Mouse (Mus musculus): ENCODE measurements around the gene Stard3nl. TPM values are rescaled to one million over a fixed set of nuclear protein-coding genes. Genes with fewer than 3 reads are reported as not detected.

Gene Stard3nl
- polyA plus RNA-seq (2012; rRNA removed) (61.7 and 63.5 TPM in 2 replicates), polyA plus RNA-seq (2014; fragmentation: Nextera tagmentation; extraction: Ambion mirVana) (75.9 and 83.1 TPM in 2 replicates)

GRCm38 (mm10) chr13:19395688-19396354 is at the start of gene Stard3nl:
Stard3nl (minus strand) TSS chr13:19395795.
- H3K4me3 ChIP-seq (replicated peaks; ENCODE audit: low read length): peak within 1 kb of the TSS; percentile 72
- H3K4me2 ChIP-seq (replicated peaks; ENCODE audit: low read depth, low read length, severe bottlenecking): peak within 1 kb of the TSS; percentile 61
- DNase-seq (ENCODE audit: low spot score) (peak; percentile 99), ATAC-seq (ENCODE audit: low FRiP score, low read depth) (peak; percentile 100)
- WGBS: under 1% methylated on average over 37 of the region's 37 CpGs
- H3K9me3 ChIP-seq (ENCODE audit: control insufficient read depth, low read length): no peaks in the 10 kb centered on the region
- H3K36me3 ChIP-seq (ENCODE audit: control insufficient read depth, insufficient read depth, low read length): no peaks in the 10 kb centered on the region
- H3K27me3 ChIP-seq (ENCODE audit: control insufficient read depth, insufficient read depth, low read length): no peaks in the 10 kb centered on the region
- H3K27ac ChIP-seq (replicated peaks; ENCODE audit: low read depth, low read length): peak within 1 kb of the TSS; percentile 90
- peak within 1 kb of the TSS; percentile 82 for H3K9ac ChIP-seq (ENCODE audit: low read depth, low read length, severe bottlenecking)
- 0 out of 2 replicates have a peak, but pooled peaks cover 8% of the 10 kb centered on the region for H3K4me1 ChIP-seq (ENCODE audit: control insufficient read depth, insufficient read depth, low read length)
- peak; percentile 93; the same call in 1 of the 2 replicates for TF ChIP-seq POLR2A (IDR thresholded peaks at IDR 0.05; ENCODE audit: borderline replicate concordance, extremely low read depth, insufficient read depth, insufficient read length)

GRCm38 (mm10) chr13:19438040-19438439 is 42.4 kb upstream of the Stard3nl start:
- Histone ChIP-seq H3K9ac (ENCODE audit: low read depth, low read length, severe bottlenecking) (no peak overlapping the region), H3K4me1 (ENCODE audit: control insufficient read depth, insufficient read depth, low read length) (no peaks in the 10 kb centered on the region), H3K27ac (replicated peaks; ENCODE audit: low read depth, low read length) (no peak overlapping the region), H3K36me3 (ENCODE audit: control insufficient read depth, insufficient read depth, low read length) (no peaks in the 10 kb centered on the region), H3K4me3 (replicated peaks; ENCODE audit: low read length) (no peak overlapping the region), H3K27me3 (ENCODE audit: control insufficient read depth, insufficient read depth, low read length) (no peaks in the 10 kb centered on the region), H3K9me3 (ENCODE audit: control insufficient read depth, low read length) (no peaks in the 10 kb centered on the region), H3K4me2 (replicated peaks; ENCODE audit: low read depth, low read length, severe bottlenecking) (no peak overlapping the region)
- DNase-seq (ENCODE audit: low spot score): no peak
- TF ChIP-seq POLR2A (IDR thresholded peaks at IDR 0.05; ENCODE audit: borderline replicate concordance, extremely low read depth, insufficient read depth, insufficient read length): no peak
- 70% methylated on average over 10 of the region's 10 CpGs for WGBS
- no peak for ATAC-seq (ENCODE audit: low FRiP score, low read depth)

GRCm38 (mm10) chr13:19429812-19430370 is 34.3 kb upstream of the Stard3nl start:
- TF ChIP-seq POLR2A (IDR thresholded peaks at IDR 0.05; ENCODE audit: borderline replicate concordance, extremely low read depth, insufficient read depth, insufficient read length): no peak
- WGBS: 53% methylated on average over 4 of the region's 4 CpGs
- no peak overlapping the region for H3K4me3 ChIP-seq (replicated peaks; ENCODE audit: low read length)
- H3K27ac ChIP-seq (replicated peaks; ENCODE audit: low read depth, low read length): no peak overlapping the region
- DNase-seq (ENCODE audit: low spot score) (no peak), ATAC-seq (ENCODE audit: low FRiP score, low read depth) (no peak)
- H3K27me3 ChIP-seq (ENCODE audit: control insufficient read depth, insufficient read depth, low read length): no peaks in the 10 kb centered on the region
- H3K9ac ChIP-seq (ENCODE audit: low read depth, low read length, severe bottlenecking): no peak overlapping the region
- H3K36me3 ChIP-seq (ENCODE audit: control insufficient read depth, insufficient read depth, low read length): no peaks in the 10 kb centered on the region
- no peaks in the 10 kb centered on the region for H3K4me1 ChIP-seq (ENCODE audit: control insufficient read depth, insufficient read depth, low read length)
- H3K4me2 ChIP-seq (replicated peaks; ENCODE audit: low read depth, low read length, severe bottlenecking): no peak overlapping the region
- no peaks in the 10 kb centered on the region for H3K9me3 ChIP-seq (ENCODE audit: control insufficient read depth, low read length)

GRCm38 (mm10) chr13:19428076-19428475 is 32.5 kb upstream of the Stard3nl start:
- Histone ChIP-seq H3K4me1 (ENCODE audit: control insufficient read depth, insufficient read depth, low read length) (no peaks in the 10 kb centered on the region), H3K27ac (replicated peaks; ENCODE audit: low read depth, low read length) (no peak overlapping the region), H3K9ac (ENCODE audit: low read depth, low read length, severe bottlenecking) (no peak overlapping the region), H3K36me3 (ENCODE audit: control insufficient read depth, insufficient read depth, low read length) (no peaks in the 10 kb centered on the region), H3K4me2 (replicated peaks; ENCODE audit: low read depth, low read length, severe bottlenecking) (no peak overlapping the region), H3K27me3 (ENCODE audit: control insufficient read depth, insufficient read depth, low read length) (no peaks in the 10 kb centered on the region), H3K4me3 (replicated peaks; ENCODE audit: low read length) (no peak overlapping the region), H3K9me3 (ENCODE audit: control insufficient read depth, low read length) (no peaks in the 10 kb centered on the region)
- DNase-seq (ENCODE audit: low spot score): no peak
- ATAC-seq (ENCODE audit: low FRiP score, low read depth): no peak
- no peak for TF ChIP-seq POLR2A (IDR thresholded peaks at IDR 0.05; ENCODE audit: borderline replicate concordance, extremely low read depth, insufficient read depth, insufficient read length)
- WGBS: 54% methylated on average over 5 of the region's 5 CpGs

GRCm38 (mm10) chr13:19424563-19424962 is 29.0 kb upstream of the Stard3nl start:
- TF ChIP-seq POLR2A (IDR thresholded peaks at IDR 0.05; ENCODE audit: borderline replicate concordance, extremely low read depth, insufficient read depth, insufficient read length): no peak
- no peaks in the 10 kb centered on the region for H3K9me3 ChIP-seq (ENCODE audit: control insufficient read depth, low read length)
- no peaks in the 10 kb centered on the region for H3K36me3 ChIP-seq (ENCODE audit: control insufficient read depth, insufficient read depth, low read length)
- no peaks in the 10 kb centered on the region for H3K27me3 ChIP-seq (ENCODE audit: control insufficient read depth, insufficient read depth, low read length)
- no peak for DNase-seq (ENCODE audit: low spot score)
- H3K4me3 ChIP-seq (replicated peaks; ENCODE audit: low read length): no peak overlapping the region
- no peak overlapping the region for H3K4me2 ChIP-seq (replicated peaks; ENCODE audit: low read depth, low read length, severe bottlenecking)
- H3K4me1 ChIP-seq (ENCODE audit: control insufficient read depth, insufficient read depth, low read length): no peaks in the 10 kb centered on the region
- ATAC-seq (ENCODE audit: low FRiP score, low read depth): no peak
- H3K9ac ChIP-seq (ENCODE audit: low read depth, low read length, severe bottlenecking): no peak overlapping the region
- WGBS: 88% methylated on average over 4 of the region's 4 CpGs
- no peak overlapping the region for H3K27ac ChIP-seq (replicated peaks; ENCODE audit: low read depth, low read length)

Data from limb, embryonic 14.5 days (tissue).